Mouse (Mus musculus) gonadal fat pad, adult 2 months (tissue): Measurements from ENCODE around the gene Spats2. TPM values are rescaled to one million over a fixed set of nuclear protein-coding genes. Genes with fewer than 3 reads are reported as not detected.

Experiments used
- DNase-seq: peaks from one replicate; pipeline ENCODE4 v3.0.0-alpha.2; 2012; ENCODE audit warnings: low read depth
- polyA plus RNA-seq: library from polyadenylated mRNA; depleted of rRNA; stranded (reverse); fragments of >200 nt; gene quantifications from 2 replicates; pipeline ENCODE4 v1.2.3, GENCODE M21; 2012

Spats2 gene
- polyA plus RNA-seq, 1 experiment, result 15.2 TPM

GRCm38 (mm10) chr15:99097840-99098492, 27.8 kb upstream of the Spats2 start:
- DNase-seq, result no peak

GRCm38 (mm10) chr15:99098493-99098861, 27.2 kb upstream of the Spats2 start:
- no peak for DNase-seq

- no peak for DNase-seq
Measured at GRCm38 (mm10) chr15:99099139-99099556, 26.6 kb upstream of the Spats2 start.

- DNase-seq, result no peak
Measured at GRCm38 (mm10) chr15:99099984-99100383, 25.7 kb upstream of the Spats2 start.

- DNase-seq, result no peak
Measured at GRCm38 (mm10) chr15:99105238-99105637, 20.5 kb upstream of the Spats2 start.

GRCm38 (mm10) chr15:99107866-99108265, 17.9 kb upstream of the Spats2 start:
- DNase-seq, result no peak

- DNase-seq, result no peak
Measured at GRCm38 (mm10) chr15:99111139-99111538, 14.6 kb upstream of the Spats2 start.

GRCm38 (mm10) chr15:99111809-99112208, 13.9 kb upstream of the Spats2 start:
- DNase-seq, result no peak

GRCm38 (mm10) chr15:99112843-99113395, 12.8 kb upstream of the Spats2 start:
- DNase-seq, result no peak

GRCm38 (mm10) chr15:99113396-99113975, 12.2 kb upstream of the Spats2 start:
- no peak for DNase-seq

- no peak for DNase-seq
Measured at GRCm38 (mm10) chr15:99114312-99115064, 11.2 kb upstream of the Spats2 start.

- DNase-seq, result no peak
Measured at GRCm38 (mm10) chr15:99115065-99115423, 10.7 kb upstream of the Spats2 start.

- no peak for DNase-seq
Measured at GRCm38 (mm10) chr15:99116539-99116938, 9.2 kb upstream of the Spats2 start.

- DNase-seq, result no peak
Measured at GRCm38 (mm10) chr15:99120814-99121213, 4.9 kb upstream of the Spats2 start.

- DNase-seq, result no peak
Measured at GRCm38 (mm10) chr15:99122642-99123041, 3.1 kb upstream of the Spats2 start.

GRCm38 (mm10) chr15:99126081-99126815, 532 bp downstream of the Spats2 start:
- no peak for DNase-seq

- DNase-seq, result no peak
Measured at GRCm38 (mm10) chr15:99126816-99127365, 1.2 kb downstream of the Spats2 start.

GRCm38 (mm10) chr15:99127851-99128522, 2.3 kb downstream of the Spats2 start:
- DNase-seq, result no peak

GRCm38 (mm10) chr15:99129441-99129840, 3.7 kb downstream of the Spats2 start:
- DNase-seq, result no peak

- DNase-seq, result no peak
Measured at GRCm38 (mm10) chr15:99129956-99130910, 4.5 kb downstream of the Spats2 start.
